In genomic region chrX:147429753-147430152, GRCm38 (mm10) we compare ENCODE assay signal across 14 mouse cellular contexts. TPM values are rescaled to one million over a fixed set of nuclear protein-coding genes. Genes with fewer than 3 reads are reported as not detected.
DNase-seq lines count a peak whose midpoint lies in the region; ATAC-seq and TF ChIP-seq lines count a peak whose summit lies in the region.
"Had no signal": no experiment of that assay in that cellular context is flagged by ENCODE, and none has a peak within 500 bp of the region (broad histone marks: within the 10 kb centered on the region; RNA-seq: fewer than 3 reads in every experiment).

No protein-coding gene starts in this region.

- no peak for TF ChIP-seq POLR2A in brain, embryonic 14.5 days (IDR thresholded peaks at IDR 0.05; ENCODE audit: borderline replicate concordance, extremely low read depth, insufficient read depth, insufficient read length, poor library complexity, severe bottlenecking)

- no peaks in the 10 kb centered on the region for H3K4me1 ChIP-seq in embryonic facial prominence, embryonic 14.5 days (ENCODE audit: control insufficient read depth, insufficient read depth, low read length)
- no peaks in the 10 kb centered on the region for H3K4me1 ChIP-seq in embryonic facial prominence, embryonic 10.5 days
- no peaks in the 10 kb centered on the region for H3K4me1 ChIP-seq in lung, postnatal 0 days (ENCODE audit: insufficient read depth, low read depth, low read length)
- H3K4me1 ChIP-seq: forebrain, embryonic 13.5 days; heart, embryonic 15.5 days; midbrain, embryonic 12.5 days had no signal

- peak; percentile 87 for DNase-seq in embryonic facial prominence, embryonic 14.5 days (ENCODE audit: low spot score)
- no peak for DNase-seq in embryonic facial prominence, embryonic 10.5 days (ENCODE audit: low spot score)
- DNase-seq in kidney, postnatal 14 days, result peak; percentile 27
- DNase-seq in kidney, adult 11 months, result no peak
- peak; percentile 18 for DNase-seq in brain, embryonic 14.5 days (ENCODE audit: low read depth)
- DNase-seq in lung, postnatal 0 days (ENCODE audit: low spot score), result peak; percentile 72
- DNase-seq in right cerebral cortex, postnatal 14 days, result no peak
- DNase-seq in frontal cortex, postnatal 14 days (ENCODE audit: low spot score in 2 of 2), result no peak
- DNase-seq: liver had no signal

- H3K27me3 ChIP-seq in embryonic facial prominence, embryonic 14.5 days (replicated peaks; ENCODE audit: control insufficient read depth, insufficient read depth, low read length), result no peaks in the 10 kb centered on the region
- no peaks in the 10 kb centered on the region for H3K27me3 ChIP-seq in embryonic facial prominence, embryonic 10.5 days (replicated peaks; ENCODE audit: low read depth, poor library complexity, severe bottlenecking)
- no peaks in the 10 kb centered on the region for H3K27me3 ChIP-seq in lung, postnatal 0 days (replicated peaks; ENCODE audit: insufficient read depth, low read length)
- H3K27me3 ChIP-seq: forebrain, embryonic 13.5 days; heart, embryonic 15.5 days; midbrain, embryonic 12.5 days had no signal

- H3K27ac ChIP-seq in embryonic facial prominence, embryonic 14.5 days (replicated peaks; ENCODE audit: low read depth, low read length), result no peak overlapping the region
- no peak overlapping the region for H3K27ac ChIP-seq in embryonic facial prominence, embryonic 10.5 days (replicated peaks)
- H3K27ac ChIP-seq in lung, postnatal 0 days (ENCODE audit: low read length), result no peak overlapping the region
- H3K27ac ChIP-seq: forebrain, embryonic 13.5 days; heart, embryonic 15.5 days; midbrain, embryonic 12.5 days had no signal

- ATAC-seq in embryonic facial prominence, embryonic 14.5 days (ENCODE audit: low read depth), result peak; percentile 76; the same call in 1 of the 2 replicates
- ATAC-seq in lung, postnatal 0 days, result peak; percentile 75
- ATAC-seq: forebrain, embryonic 13.5 days had no signal

- no peaks in the 10 kb centered on the region for H3K9me3 ChIP-seq in embryonic facial prominence, embryonic 14.5 days (ENCODE audit: control insufficient read depth, low read length)
- no peaks in the 10 kb centered on the region for H3K9me3 ChIP-seq in embryonic facial prominence, embryonic 10.5 days
- no peaks in the 10 kb centered on the region for H3K9me3 ChIP-seq in lung, postnatal 0 days (ENCODE audit: low read length)
- H3K9me3 ChIP-seq: forebrain, embryonic 13.5 days; heart, embryonic 15.5 days; midbrain, embryonic 12.5 days had no signal

- H3K9ac ChIP-seq in embryonic facial prominence, embryonic 14.5 days (ENCODE audit: low read depth, low read length), result no peak overlapping the region
- no peak overlapping the region for H3K9ac ChIP-seq in lung, postnatal 0 days (replicated peaks; ENCODE audit: low read depth)
- H3K9ac ChIP-seq: forebrain, embryonic 13.5 days; heart, embryonic 15.5 days; midbrain, embryonic 12.5 days had no signal

- no peak; the same call in 1 of the 2 replicates for TF ChIP-seq EP300 in lung, postnatal 0 days (IDR thresholded peaks at IDR 0.05)

- WGBS in embryonic facial prominence, embryonic 14.5 days, result 38% methylated on average over 1 of the region's 1 CpGs
- 76% methylated on average over 1 of the region's 1 CpGs for WGBS in embryonic facial prominence, embryonic 10.5 days
- WGBS in lung, postnatal 0 days, result 27% methylated on average over 1 of the region's 1 CpGs

- no peaks in the 10 kb centered on the region for H3K36me3 ChIP-seq in embryonic facial prominence, embryonic 14.5 days (ENCODE audit: control insufficient read depth, insufficient read depth, low read length)
- H3K36me3 ChIP-seq in embryonic facial prominence, embryonic 10.5 days (replicated peaks), result no peaks in the 10 kb centered on the region
- H3K36me3 ChIP-seq in lung, postnatal 0 days (ENCODE audit: insufficient read depth, low read length), result no peaks in the 10 kb centered on the region
- H3K36me3 ChIP-seq: heart, embryonic 15.5 days; midbrain, embryonic 12.5 days had no signal

- H3K4me2 ChIP-seq in embryonic facial prominence, embryonic 14.5 days (ENCODE audit: low read depth, low read length), result no peak overlapping the region
- no peak overlapping the region for H3K4me2 ChIP-seq in lung, postnatal 0 days (replicated peaks; ENCODE audit: low read depth, low read length)
- H3K4me2 ChIP-seq: forebrain, embryonic 13.5 days; heart, embryonic 15.5 days; midbrain, embryonic 12.5 days had no signal

- TF ChIP-seq CTCF in brain, embryonic 14.5 days (IDR thresholded peaks at IDR 0.05; ENCODE audit: borderline replicate concordance, extremely low read depth, insufficient read depth, insufficient read length), result no peak
- TF ChIP-seq CTCF in lung, postnatal 0 days (IDR thresholded peaks at IDR 0.05), result no peak

- H3K4me3 ChIP-seq in embryonic facial prominence, embryonic 14.5 days (ENCODE audit: low read depth, low read length), result no peak overlapping the region
- no peak overlapping the region for H3K4me3 ChIP-seq in embryonic facial prominence, embryonic 10.5 days
- no peak overlapping the region for H3K4me3 ChIP-seq in lung, postnatal 0 days (ENCODE audit: low read depth, low read length)
- H3K4me3 ChIP-seq: forebrain, embryonic 13.5 days; heart, embryonic 15.5 days; midbrain, embryonic 12.5 days had no signal

RNA-seq across cellular contexts. Expression of gene Il13ra2, which starts 0.8 kb away (rescaled TPM):
- polyA plus RNA-seq in embryonic facial prominence, embryonic 14.5 days (2014; fragmentation: Nextera tagmentation; extraction: Ambion mirVana), result 0.26 and 0.32 TPM in 2 replicates
- polyA plus RNA-seq in embryonic facial prominence, embryonic 10.5 days (2016; fragmentation: Nextera tagmentation; extraction: Ambion mirVana), result not detected in 2 replicates
- polyA plus RNA-seq in brain, embryonic 14.5 days (2012; rRNA removed), result 0.04 TPM in 1 of 2 replicates, not detected in the other
- polyA plus RNA-seq in lung, postnatal 0 days (2015; fragmentation: Nextera tagmentation; extraction: Ambion mirVana), result 0.10 TPM in 1 of 2 replicates, not detected in the other
- polyA plus RNA-seq: forebrain, embryonic 13.5 days; heart, embryonic 15.5 days; midbrain, embryonic 12.5 days had no signal

RNA-seq across cellular contexts. Expression of gene Vmn1r239-ps, which starts 23.8 kb away (rescaled TPM):
- polyA plus RNA-seq in embryonic facial prominence, embryonic 14.5 days (2014; fragmentation: Nextera tagmentation; extraction: Ambion mirVana), result not detected in 2 replicates
- polyA plus RNA-seq in embryonic facial prominence, embryonic 10.5 days (2016; fragmentation: Nextera tagmentation; extraction: Ambion mirVana), result not detected in 2 replicates
- not detected in 2 replicates for polyA plus RNA-seq in brain, embryonic 14.5 days (2012; rRNA removed)
- polyA plus RNA-seq in lung, postnatal 0 days (2015; fragmentation: Nextera tagmentation; extraction: Ambion mirVana), result not detected in 2 replicates
- polyA plus RNA-seq: C2C12; cortical plate, adult 2 months; forebrain, embryonic 13.5 days; heart, embryonic 15.5 days; midbrain, embryonic 12.5 days had no signal

Comparison
In these comparisons a context has a peak if more than half of its experiments do, and no peak if none do; other contexts are left out.
1. DNase-seq: peak in embryonic facial prominence, embryonic 14.5 days (single experiment), kidney, postnatal 14 days (single experiment), brain, embryonic 14.5 days (single experiment) and lung, postnatal 0 days (single experiment); none in embryonic facial prominence, embryonic 10.5 days (single experiment), kidney, adult 11 months (single experiment), right cerebral cortex, postnatal 14 days (single experiment) and frontal cortex, postnatal 14 days (0 of 2).